Mouse (Mus musculus): ENCODE data around the gene Olfr988.
"Not testable (repeated sequence)": the region's sequence is repeated elsewhere in the genome, so short reads cannot be mapped to it uniquely, and the experiment has no call there.

The Olfr988 gene
- long read RNA-seq, experiment 1: 0 reads
- long read RNA-seq, experiment 2: 0 reads

GRCm38 (mm10) chr2:85363127-85363526 is at the start of gene Olfr988:
Olfr988 (minus strand) TSS chr2:85363227.
- intact Hi-C loops (cut with DNase I): not testable (repeated sequence)

GRCm38 (mm10) chr2:85409369-85409768 is 46.3 kb upstream of the Olfr988 start, which contains the start of gene Olfr992:
Olfr992 (minus strand) TSS chr2:85409469.
- intact Hi-C loops (cut with DNase I): no loop called here

GRCm38 (mm10) chr2:85339972-85340371 is 23.1 kb downstream of the Olfr988 start:
- intact Hi-C loops (cut with DNase I): no loop called here

- intact Hi-C loops (cut with DNase I): not testable (repeated sequence)
These were observed 23.8 kb downstream of the Olfr988 start, which contains the start of gene Olfr987 for GRCm38 (mm10) chr2:85339215-85339614. Olfr987 (minus strand) TSS chr2:85339315.

- intact Hi-C loops (cut with DNase I): loop anchor here (10.0 kb wide), 1 partner anchor 246 kb away; no protein-coding TSS in a partner anchor
These were observed 43.9 kb downstream of the Olfr988 start for GRCm38 (mm10) chr2:85319106-85319505.

Data from adrenal gland (tissue).